Mouse (Mus musculus) inflammation-experienced regulatory T-cells, adult 6 months (primary cell): ENCODE results near the gene Irgc1. TPM values are rescaled to one million over a fixed set of nuclear protein-coding genes. Genes with fewer than 3 reads are reported as not detected.
A peak's percentile ranks its signal among the peaks of the same experiment; 100 is the strongest.
"Not testable (repeated sequence)": the region's sequence is repeated elsewhere in the genome, so short reads cannot be mapped to it uniquely, and the experiment has no call there.

ENCODE experiments used
- ATAC-seq: one replicate; pipeline ENCODE4 v1.8.0; 2017
- polyA plus RNA-seq, 3 experiments: library from polyadenylated mRNA; unstranded; fragments of 100-300 nt; shearing (Covaris generic); gene quantifications; one replicate each; pipeline ENCODE4 v1.2.1; 2017

Irgc1 gene
- polyA plus RNA-seq, result not detected

- ATAC-seq, result peak; percentile 70
Observed at GRCm38 (mm10) chr7:24451855-24452311, at the start of gene Irgc1. Gene Irgc1, minus strand, starts transcription at chr7:24452297.

GRCm38 (mm10) chr7:24501492-24501891 lies 49.4 kb upstream of the Irgc1 start:
- no peak for ATAC-seq

- no peak for ATAC-seq
Observed at GRCm38 (mm10) chr7:24500929-24501328, 48.8 kb upstream of the Irgc1 start.

GRCm38 (mm10) chr7:24499856-24500577 lies 47.9 kb upstream of the Irgc1 start:
- ATAC-seq, result no peak

GRCm38 (mm10) chr7:24488303-24488702 lies 36.2 kb upstream of the Irgc1 start:
- ATAC-seq, result no peak

- no peak for ATAC-seq
Observed at GRCm38 (mm10) chr7:24487403-24487802, 35.3 kb upstream of the Irgc1 start.

- no peak for ATAC-seq
Observed at GRCm38 (mm10) chr7:24486654-24487130, 34.6 kb upstream of the Irgc1 start.

- no peak for ATAC-seq
Observed at GRCm38 (mm10) chr7:24485481-24485880, 33.4 kb upstream of the Irgc1 start.

- not testable (repeated sequence) for ATAC-seq
Observed at GRCm38 (mm10) chr7:24483291-24483690, 31.2 kb upstream of the Irgc1 start.

GRCm38 (mm10) chr7:24482208-24483020 lies 30.3 kb upstream of the Irgc1 start:
- ATAC-seq, result no peak

GRCm38 (mm10) chr7:24481474-24482207 lies 29.5 kb upstream of the Irgc1 start, which contains the start of gene Cadm4:
Gene Cadm4, plus strand, starts transcription at chr7:24482023.
- ATAC-seq, result peak; percentile 89

GRCm38 (mm10) chr7:24480986-24481473 lies 28.9 kb upstream of the Irgc1 start:
- ATAC-seq, result no peak

- ATAC-seq, result no peak
Observed at GRCm38 (mm10) chr7:24480121-24480941, 28.2 kb upstream of the Irgc1 start.

- no peak for ATAC-seq
Observed at GRCm38 (mm10) chr7:24479685-24480084, 27.6 kb upstream of the Irgc1 start.

- no peak for ATAC-seq
Observed at GRCm38 (mm10) chr7:24478911-24479310, 26.8 kb upstream of the Irgc1 start.

- ATAC-seq, result no peak
Observed at GRCm38 (mm10) chr7:24476856-24477255, 24.8 kb upstream of the Irgc1 start.

GRCm38 (mm10) chr7:24476338-24476737 lies 24.2 kb upstream of the Irgc1 start:
- ATAC-seq, result no peak

GRCm38 (mm10) chr7:24474811-24475506 lies 22.9 kb upstream of the Irgc1 start:
- ATAC-seq, result no peak

- peak; percentile 72 for ATAC-seq
Observed at GRCm38 (mm10) chr7:24473913-24474529, 21.9 kb upstream of the Irgc1 start.

- ATAC-seq, result no peak
Observed at GRCm38 (mm10) chr7:24472937-24473336, 20.8 kb upstream of the Irgc1 start.

GRCm38 (mm10) chr7:24472442-24472841 lies 20.3 kb upstream of the Irgc1 start:
- ATAC-seq, result no peak
